ENCODE assay signal across 8 mouse cellular contexts in genomic region chr19:42777801-42778200, GRCm38 (mm10). TPM values are rescaled to one million over a fixed set of nuclear protein-coding genes. Genes with fewer than 3 reads are reported as not detected.
DNase-seq lines count a peak whose midpoint lies in the region; ATAC-seq and TF ChIP-seq lines count a peak whose summit lies in the region.

No protein-coding gene starts in this region.

- no peak for TF ChIP-seq POLR2A in small intestine, adult 2 months (IDR thresholded peaks at IDR 0.05; ENCODE audit: low read depth, low read length)

- TF ChIP-seq CTCF in small intestine, adult 2 months (IDR thresholded peaks at IDR 0.05; ENCODE audit: extremely low read depth, insufficient read length, insufficient replicate concordance, low read depth, low read length): peak; percentile 49; the same call in 1 of the 2 replicates

- H3K4me1 ChIP-seq in megakaryocyte, embryonic 14.5 days: peaks cover 26% of the 10 kb centered on the region
- H3K4me1 ChIP-seq in small intestine, adult 2 months (ENCODE audit: control insufficient read depth, insufficient read depth, insufficient read length, low read length): peaks cover 4% of the 10 kb centered on the region

- no peaks in the 10 kb centered on the region for H3K27me3 ChIP-seq in megakaryocyte, embryonic 14.5 days (replicated peaks)
- H3K27me3 ChIP-seq in small intestine, adult 2 months (ENCODE audit: control insufficient read depth, insufficient read depth, low read length): no peaks in the 10 kb centered on the region

- peak; percentile 25 for DNase-seq in cerebellum, adult 11-12 months
- DNase-seq in cerebellum, adult 11 months: no peak
- peak; percentile 43 to 58 for DNase-seq in cerebellum, postnatal 10 days
- no peak for DNase-seq in right cerebral cortex, postnatal 25 days

- H3K27ac ChIP-seq in small intestine, adult 2 months (ENCODE audit: insufficient read depth, low read depth, low read length): no peak overlapping the region

- WGBS in small intestine, adult 2 months: 80% methylated on average over 5 of the region's 5 CpGs

- peak overlapping the region; percentile 56 for H3K4me3 ChIP-seq in megakaryocyte, embryonic 14.5 days (replicated peaks)
- H3K4me3 ChIP-seq in small intestine, adult 2 months (ENCODE audit: low read depth, low read length): no peak overlapping the region

- peaks cover 49% of the 10 kb centered on the region for H3K36me3 ChIP-seq in megakaryocyte, embryonic 14.5 days (replicated peaks; ENCODE audit: low read length)
- no peaks in the 10 kb centered on the region; the same call in 1 of the 2 replicates for H3K36me3 ChIP-seq in small intestine, adult 2 months (ENCODE audit: control insufficient read depth, insufficient read depth, low read length)

- no peak for ATAC-seq in megakaryocyte, adult 5-6 weeks (ENCODE audit: poor library complexity, severe bottlenecking)
- ATAC-seq in erythroid progenitor cell, adult 5-6 weeks (replicated peaks; ENCODE audit: low FRiP score, poor library complexity, severe bottlenecking): no peak

- no peaks in the 10 kb centered on the region for H3K9me3 ChIP-seq in megakaryocyte, embryonic 14.5 days

RNA-seq across cellular contexts. Expression of gene Hps1, which starts 2.0 kb away (rescaled TPM):
- 95.9 and 170 TPM in 2 replicates for polyA plus RNA-seq in megakaryocyte, embryonic 14.5 days (2012; ENCODE audit: insufficient read depth, low replicate concordance)
- total RNA-seq in megakaryocyte, adult 5-6 weeks (2015): 10.5 and 14.2 TPM in 2 replicates
- 14.3 and 23.3 TPM in 2 replicates for total RNA-seq in megakaryocyte, adult 5-6 weeks (2017)
- polyA plus RNA-seq in small intestine, adult 2 months (2012; rRNA removed): 15.9 and 27.3 TPM in 2 replicates
- 2.5 and 3.8 TPM in 2 replicates for total RNA-seq in erythroid progenitor cell, adult 5-6 weeks (2015; ENCODE audit: low replicate concordance)
- 2.7 and 4.0 TPM in 2 replicates for total RNA-seq in erythroid progenitor cell, adult 5-6 weeks (2017; ENCODE audit: low replicate concordance)

RNA-seq across cellular contexts. Expression of gene Pyroxd2, which starts 25.2 kb away (rescaled TPM):
- 0.80 and 2.4 TPM in 2 replicates for polyA plus RNA-seq in megakaryocyte, embryonic 14.5 days (2012; ENCODE audit: insufficient read depth, low replicate concordance)
- total RNA-seq in megakaryocyte, adult 5-6 weeks (2015): 0.98 and 1.5 TPM in 2 replicates
- 0.40 and 2.0 TPM in 2 replicates for total RNA-seq in megakaryocyte, adult 5-6 weeks (2017)
- polyA plus RNA-seq in small intestine, adult 2 months (2012; rRNA removed): 3.0 and 23.0 TPM in 2 replicates
- total RNA-seq in erythroid progenitor cell, adult 5-6 weeks (2015; ENCODE audit: low replicate concordance): 0.36 and 0.84 TPM in 2 replicates
- not detected in 2 replicates for total RNA-seq in erythroid progenitor cell, adult 5-6 weeks (2017; ENCODE audit: low replicate concordance)

Comparison
In these comparisons a context has a peak if more than half of its experiments do, and no peak if none do; other contexts are left out.
1. DNase-seq: peak in cerebellum, adult 11-12 months (single experiment) and cerebellum, postnatal 10 days (2 of 2); none in cerebellum, adult 11 months (single experiment) and right cerebral cortex, postnatal 25 days (single experiment).